Mouse (Mus musculus) left cerebral cortex, adult 8-10 months (tissue): ENCODE measurements around the gene Rin1. TPM values are rescaled to one million over a fixed set of nuclear protein-coding genes. Genes with fewer than 3 reads are reported as not detected.
A peak's percentile ranks its signal among the peaks of the same experiment; 100 is the strongest.
"Not testable (repeated sequence)": the region's sequence is repeated elsewhere in the genome, so short reads cannot be mapped to it uniquely, and the experiment has no call there.

ENCODE experiments used
- DNase-seq, 2 experiments: peaks; one replicate each; pipeline ENCODE4 v3.0.0; 2022; ENCODE audit warnings: low spot score in 2 of 2
- total RNA-seq, 4 experiments: library from RNA; stranded (reverse); gene quantifications; 2 replicates each; pipeline ENCODE4 v1.2.4; 2022

Gene Rin1
- 10 to 100 TPM; 72.9 to 88.1 (median 78.2) TPM for total RNA-seq

DNA sequence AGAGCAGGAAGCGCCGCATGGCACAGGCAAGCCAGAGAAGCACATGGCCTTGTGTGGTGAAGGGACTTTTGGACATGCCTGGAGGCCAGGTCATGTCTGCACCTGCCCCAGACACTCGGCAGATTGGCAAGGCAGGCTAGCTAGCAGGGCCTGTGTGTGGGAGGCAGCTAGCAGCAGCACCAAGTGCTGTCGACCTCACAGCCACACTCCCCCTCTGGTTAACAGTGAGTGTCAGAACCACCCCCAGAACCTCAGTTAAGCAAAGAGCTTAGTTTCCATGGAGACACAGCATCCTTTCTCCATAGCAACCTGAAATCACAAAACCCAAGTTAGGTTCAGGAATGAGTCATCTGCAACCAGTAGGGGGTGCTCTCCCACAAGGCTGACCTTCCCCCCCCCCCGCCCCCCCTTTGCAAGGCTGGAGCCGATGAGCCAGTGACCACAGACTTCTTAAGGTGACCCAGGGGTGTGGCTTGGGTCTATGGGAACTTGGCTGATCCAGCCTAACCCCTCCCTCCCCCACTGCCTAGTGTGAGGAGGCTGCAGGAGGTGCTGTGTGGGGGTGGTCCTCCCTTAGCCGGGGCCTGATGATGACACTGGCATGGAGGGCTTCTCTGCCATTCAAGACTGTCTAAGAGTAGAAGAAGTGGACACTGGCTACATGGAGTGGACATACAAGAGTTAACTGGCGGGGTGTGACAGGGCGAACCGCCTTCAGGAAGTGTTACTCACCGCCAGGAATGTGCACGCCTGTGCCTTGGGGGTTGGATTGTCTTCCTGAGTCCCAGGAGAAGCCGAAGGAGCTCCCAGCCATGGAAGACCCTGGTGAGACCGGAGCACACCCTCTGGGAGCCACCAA lies at the start of gene Rin1:
Rin1 (plus strand) TSS at position 435 of the 859 bp plus-strand sequence.
- DNase-seq, result peak; percentile 64 to 90

DNA sequence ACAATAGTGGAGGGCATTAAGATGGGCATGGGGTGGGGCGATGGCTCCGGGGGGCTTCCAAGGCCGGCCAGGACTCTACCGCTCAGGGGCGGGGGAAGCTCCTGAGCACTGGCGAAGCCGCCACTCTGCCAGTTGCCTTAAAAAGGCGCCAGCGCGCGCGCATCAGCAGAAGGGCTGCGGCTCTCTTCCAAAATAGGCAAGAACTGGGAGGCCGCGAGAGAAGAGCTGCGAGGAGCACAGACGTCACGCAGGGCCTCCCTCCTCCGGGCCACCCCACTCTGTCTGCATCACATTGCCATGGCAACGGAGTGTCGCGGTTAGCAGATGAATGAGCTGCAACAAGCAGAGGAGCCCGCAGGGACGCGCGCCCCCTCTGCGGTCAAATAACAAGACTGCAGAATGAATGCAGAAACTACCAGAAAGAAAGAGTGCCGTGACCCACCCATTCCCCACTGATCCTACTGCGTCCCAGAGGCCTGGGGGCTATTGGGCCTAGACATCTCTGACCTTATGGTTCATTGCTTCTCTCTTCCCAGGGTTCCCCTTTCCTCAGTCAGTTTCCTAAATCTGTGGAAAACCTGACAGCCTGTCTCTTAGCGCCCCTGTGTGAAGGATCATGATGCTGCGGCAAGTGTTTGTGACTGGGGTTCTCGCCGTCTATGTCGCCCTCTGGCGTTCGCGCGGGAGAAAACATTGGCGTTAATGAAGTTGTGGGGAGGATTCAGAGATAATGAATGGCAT lies 48.4 kb upstream of the Rin1 start:
- peak; percentile 84 to 99 for DNase-seq

DNA sequence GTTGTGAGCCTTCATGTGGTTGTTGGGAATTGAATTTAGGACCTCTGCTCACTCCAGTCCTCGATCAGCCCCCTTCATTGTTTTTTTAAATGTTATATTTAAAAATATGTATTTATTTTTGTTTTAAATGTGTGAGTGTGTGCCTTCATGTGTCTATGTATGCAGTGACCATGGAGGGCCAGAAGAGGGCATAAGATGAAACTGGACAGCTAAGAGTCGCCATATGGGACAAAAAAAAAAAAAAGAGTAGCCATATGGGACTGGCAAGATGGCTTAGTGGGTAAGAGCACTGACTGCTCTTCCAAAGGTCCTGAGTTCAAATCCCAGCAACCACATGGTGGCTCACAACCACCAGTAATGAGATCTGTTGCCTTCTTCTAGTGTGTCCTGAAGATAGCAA lies 46.6 kb upstream of the Rin1 start:
- not testable (repeated sequence) for DNase-seq

DNA sequence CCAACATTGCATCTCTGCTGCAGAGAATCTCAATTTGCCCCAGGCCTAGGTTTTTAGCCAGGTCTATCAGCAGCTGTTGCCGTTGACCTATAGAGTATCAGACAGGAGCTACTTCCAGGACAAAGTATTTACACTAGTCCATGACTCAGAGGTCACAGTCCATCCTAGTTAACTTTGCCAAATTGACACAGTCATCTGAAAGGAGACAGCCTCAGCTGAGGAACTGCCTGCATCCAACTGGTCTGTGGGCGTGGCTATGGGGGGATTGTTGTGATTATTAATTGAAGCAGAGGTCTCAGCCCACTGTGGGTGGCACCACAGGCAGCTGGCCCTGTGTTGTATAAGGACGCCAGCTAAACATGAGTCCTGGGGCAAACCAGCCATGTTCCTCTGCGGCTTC lies 45.4 kb upstream of the Rin1 start:
- no peak for DNase-seq

DNA sequence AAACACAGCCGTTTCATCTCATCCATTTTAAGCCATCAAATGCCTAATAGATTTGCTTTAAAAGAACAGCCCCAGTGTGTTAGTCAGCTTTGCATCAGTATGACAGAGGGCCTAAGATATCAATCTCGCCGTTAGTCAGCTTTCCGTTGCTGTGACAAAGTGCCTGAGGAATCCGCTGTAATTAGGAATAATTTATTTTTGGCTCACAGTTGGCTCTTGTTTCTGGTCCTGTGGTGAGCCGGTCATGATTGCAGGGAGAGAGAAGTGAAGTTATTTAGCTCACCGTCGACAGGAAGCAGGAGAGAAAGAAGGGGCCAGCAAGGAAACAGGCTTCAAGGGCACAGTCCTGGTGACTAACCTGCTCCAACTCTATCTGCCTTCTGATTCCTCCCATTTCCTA lies 37.1 kb upstream of the Rin1 start:
- no peak for DNase-seq

DNA sequence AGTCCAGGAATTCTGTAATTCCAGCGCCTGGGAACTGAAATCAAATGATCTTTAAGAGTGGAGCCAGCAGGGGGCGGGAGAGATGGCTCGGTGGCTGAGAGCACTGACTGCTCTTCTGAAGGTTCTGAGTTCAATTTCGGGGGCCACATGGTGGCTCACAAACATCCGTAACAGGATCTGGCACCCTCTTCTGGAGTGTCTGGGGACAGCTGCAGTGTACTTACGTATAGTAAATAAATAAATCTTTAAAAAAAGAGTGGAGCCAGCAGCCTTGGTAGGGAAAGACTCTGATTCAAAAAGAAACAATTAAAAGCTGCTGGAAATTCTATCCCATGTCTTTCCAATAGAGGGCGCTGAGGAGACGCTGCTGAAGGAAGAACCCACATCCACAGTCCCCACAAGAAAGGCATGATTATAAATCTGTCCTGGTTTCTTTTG lies 35.3 kb upstream of the Rin1 start:
- no peak for DNase-seq

DNA sequence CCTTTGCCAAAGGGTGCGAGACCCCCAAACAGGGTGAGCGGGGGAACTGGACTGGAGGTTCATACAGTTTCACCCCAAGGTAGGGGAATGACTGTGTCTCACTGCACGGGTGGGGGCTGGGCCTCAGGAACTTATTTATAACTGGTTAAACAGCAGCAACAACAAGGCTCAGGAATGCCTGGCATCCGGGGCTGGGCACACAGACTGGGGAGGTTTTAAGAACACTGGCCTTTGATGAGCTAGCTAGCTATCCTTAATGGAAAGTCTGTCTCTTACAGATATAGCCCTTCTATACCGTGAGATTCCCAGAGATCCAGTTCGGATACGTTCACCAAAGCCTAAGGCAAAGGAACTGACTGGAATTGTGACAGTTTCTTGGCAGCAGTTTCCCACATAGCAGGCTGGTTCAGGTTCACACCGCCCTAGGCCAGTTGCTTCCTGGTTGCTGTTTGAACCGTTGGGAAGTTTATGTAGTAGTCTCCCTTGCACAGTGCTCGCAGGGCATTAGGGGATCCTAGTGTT lies 34.0 kb upstream of the Rin1 start:
- DNase-seq, result no peak

DNA sequence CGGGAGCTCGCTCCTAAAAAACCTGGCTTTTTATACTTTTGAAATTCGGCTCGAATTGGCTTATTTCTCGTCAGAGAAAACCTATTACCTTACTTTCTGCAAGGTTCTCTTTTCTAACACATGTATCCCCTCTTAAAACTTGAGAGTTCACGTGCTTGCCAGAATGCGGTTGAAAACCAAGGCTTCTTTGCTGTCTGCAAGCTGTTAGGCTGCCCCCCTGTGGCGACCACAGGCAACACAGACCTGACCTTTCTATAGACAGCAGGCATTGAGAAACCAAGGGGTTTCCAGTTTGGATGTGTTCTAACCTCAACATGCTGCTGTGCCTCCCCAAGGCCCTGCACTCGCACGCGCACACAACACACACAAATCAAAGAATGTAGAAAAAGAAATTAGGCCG lies 33.5 kb upstream of the Rin1 start:
- no peak for DNase-seq

DNA sequence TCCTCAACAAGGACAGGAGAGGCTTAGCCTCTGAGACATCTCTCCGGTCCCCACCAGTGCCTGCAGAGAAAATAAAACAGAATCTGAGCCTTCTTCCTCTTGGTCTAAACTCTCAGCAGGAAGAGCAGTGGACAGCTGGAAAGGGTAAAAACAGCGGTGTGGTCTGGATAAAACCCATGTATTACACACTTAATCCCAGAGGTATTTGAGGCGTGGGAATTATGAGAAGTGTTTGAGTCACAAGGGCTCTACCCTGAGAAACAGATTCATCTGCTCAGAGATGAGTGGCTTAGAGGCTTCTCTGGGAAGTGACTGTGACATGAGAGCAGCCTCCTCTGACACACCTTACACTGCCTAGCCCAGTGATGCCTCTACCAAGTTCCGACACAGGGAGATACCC lies 32.7 kb upstream of the Rin1 start:
- no peak for DNase-seq

DNA sequence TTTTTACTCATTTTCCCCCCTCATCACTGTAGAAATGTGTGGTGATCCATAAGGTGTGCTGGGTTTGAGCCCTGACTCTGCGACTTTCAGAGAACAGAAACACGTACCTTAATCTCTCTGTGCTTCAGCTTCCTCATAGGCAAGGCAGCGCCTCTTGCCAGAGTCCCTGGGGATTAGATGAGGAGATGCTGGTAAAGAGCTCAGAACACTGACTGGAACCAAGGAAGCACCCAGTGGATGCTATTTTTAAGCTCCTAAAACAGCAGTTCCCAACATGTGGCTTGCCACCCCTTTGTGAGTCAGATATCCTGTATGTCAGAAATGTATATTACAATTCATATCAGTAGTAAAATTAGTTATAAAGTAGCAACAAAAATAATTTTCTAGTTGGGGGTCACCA lies 32.1 kb upstream of the Rin1 start:
- DNase-seq, result no peak

DNA sequence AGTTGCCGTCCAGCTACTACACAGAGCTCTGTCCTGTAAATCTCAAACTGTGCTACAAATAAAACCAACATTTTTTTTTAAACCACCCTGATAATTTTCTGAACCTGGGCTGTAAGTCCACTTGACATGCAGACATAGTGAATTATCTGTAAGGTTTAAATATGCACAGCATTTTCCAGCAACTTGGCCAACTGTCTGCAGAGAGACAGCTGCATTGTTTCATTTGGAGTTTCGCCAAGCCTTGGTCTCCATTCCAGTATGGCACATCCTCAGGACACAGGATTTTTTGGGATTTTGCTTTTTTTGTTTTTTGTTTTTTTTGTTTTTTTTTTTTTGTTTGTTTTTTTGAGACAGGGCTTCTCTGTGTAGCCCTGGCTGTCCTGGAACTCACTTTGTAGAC lies 28.9 kb upstream of the Rin1 start:
- no peak for DNase-seq

DNA sequence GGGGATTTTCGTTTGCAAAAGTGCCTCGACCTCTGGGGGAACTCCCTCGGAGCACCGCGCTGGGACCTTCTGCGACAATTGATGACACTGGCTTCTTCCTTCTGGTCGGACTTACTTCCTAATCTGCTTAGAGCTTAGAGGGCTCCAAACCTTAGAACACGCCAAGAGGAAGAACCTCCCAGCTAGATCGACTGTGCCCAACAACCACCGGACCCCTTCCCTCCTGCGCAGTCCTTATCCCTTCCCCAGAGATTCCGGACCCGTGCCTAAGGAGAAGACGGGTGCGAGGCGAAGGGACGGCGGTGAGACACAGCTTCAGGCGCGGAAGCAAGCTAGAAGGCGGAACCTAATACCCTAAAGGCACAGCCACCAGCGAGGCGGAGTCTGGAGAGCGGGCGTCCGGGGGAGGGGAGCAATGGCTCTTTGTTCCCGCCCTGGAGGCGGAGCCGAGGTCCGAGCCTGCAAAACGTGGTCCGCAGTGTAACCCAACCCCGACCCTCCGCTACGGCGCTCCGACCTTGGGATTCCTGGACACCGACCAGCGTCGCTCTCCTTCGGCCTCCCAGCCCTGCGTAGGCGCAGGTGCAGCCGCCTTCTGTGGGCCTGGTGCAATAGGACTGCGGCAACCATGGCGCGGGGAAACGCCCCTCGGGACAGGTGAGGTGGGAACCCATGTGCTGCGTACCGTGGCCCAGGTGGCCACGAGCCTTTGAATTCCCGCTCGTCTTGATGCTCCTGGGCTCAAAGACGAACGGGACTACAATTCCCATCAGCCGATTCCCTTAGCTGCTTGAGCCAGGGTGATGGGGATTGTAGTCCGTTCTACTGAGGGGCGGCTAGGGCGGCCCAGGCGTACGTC lies 26.4 kb upstream of the Rin1 start, which contains the start of gene Slc29a2:
Slc29a2 (plus strand) TSS at position 240 of the 859 bp plus-strand sequence.
- DNase-seq, result peak; percentile 72 to 86

DNA sequence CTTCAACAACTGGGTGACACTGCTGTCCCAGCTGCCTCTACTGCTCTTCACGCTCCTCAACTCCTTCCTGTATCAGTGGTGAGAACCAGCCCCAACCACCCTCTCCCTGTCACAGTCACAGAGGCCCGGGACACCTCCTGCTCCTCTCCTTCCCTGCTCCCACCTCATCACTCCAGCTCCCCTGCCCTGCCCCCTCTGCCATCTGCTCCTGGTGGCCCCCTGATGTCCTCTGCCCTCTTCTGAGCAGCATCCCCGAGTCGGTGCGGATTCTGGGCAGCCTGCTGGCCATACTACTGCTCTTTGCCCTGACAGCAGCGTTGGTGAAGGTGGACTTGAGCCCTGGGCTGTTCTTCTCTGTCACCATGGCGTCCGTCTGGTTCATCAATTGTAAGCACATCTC lies 24.2 kb upstream of the Rin1 start:
- no peak for DNase-seq

DNA sequence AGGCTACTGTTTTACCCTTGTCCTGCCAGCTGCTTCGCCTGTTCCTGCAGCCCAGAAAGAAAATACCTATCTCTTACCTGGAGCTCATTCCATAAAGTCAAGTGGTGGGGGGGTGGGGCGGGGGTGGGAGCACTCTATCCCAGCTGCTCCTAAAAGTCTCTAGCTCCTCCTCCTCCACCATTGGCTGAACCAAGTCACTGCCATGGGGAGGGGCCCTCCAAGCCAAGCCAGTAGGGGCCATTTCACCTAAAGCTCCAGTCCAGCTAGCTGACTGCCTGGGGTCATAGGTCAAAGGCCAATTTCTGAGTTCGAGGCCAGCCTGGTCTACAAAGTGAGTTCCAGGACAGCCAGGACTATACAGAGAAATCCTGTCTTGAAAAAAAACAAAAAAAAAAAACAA lies 17.6 kb upstream of the Rin1 start:
- no peak for DNase-seq

DNA sequence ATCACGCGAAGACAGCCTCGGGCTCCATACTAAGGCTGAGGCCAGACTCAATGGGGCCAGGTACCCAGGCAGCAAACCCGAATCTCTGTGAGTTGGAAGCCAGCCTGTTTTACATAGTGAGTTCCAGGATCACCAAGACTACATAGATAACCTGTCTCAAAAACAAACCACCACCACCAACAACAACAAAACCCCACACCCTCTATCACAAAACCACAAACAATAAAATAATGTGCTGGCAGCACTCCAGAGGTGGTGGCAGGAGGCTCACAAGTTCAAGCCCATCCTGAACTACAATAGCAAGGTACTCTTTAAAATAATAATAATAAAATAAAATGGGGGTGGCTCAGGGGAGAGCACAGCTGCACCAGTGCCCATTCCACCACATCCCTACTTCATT lies 13.7 kb upstream of the Rin1 start:
- DNase-seq, result no peak

DNA sequence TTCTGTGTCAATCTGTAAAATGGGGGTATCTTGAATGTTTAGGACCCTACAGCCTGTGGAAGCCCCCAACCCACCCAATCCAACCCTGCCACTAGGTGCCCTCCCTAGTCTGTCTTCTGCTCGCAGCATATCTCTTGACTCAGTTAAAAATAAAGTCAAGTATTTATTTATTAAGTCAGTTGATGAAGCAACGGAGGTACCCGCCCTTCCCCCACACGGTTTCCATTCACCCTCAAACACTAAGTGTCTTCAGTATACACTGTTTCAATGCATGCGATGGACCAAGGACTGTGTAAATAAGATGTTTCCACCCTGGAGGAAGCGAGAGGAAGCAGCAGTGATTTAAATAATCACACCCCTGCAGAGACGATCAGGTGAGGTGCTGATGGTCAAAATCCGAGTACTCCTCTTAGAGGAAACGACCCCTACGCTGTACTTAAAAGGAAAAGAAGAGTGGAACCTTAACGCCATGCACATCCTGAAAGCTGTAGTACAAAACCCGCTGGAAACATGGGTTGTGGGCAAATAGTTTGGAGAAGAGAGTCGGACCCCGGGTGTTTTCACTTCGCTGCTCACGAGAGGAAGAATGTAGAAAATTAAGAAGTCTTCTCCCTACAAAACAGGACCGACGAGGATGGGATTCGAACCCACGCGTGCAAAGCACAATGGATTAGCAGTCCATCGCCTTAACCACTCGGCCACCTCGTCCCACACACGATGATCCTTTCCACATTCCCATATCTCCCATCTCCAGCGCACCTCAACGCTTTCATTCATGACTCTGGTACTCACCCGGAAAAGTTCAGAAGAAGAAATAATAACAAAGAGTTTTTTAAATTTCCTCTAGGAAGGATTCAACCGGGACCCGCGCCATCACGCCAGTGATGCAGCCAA lies 12.4 kb upstream of the Rin1 start:
- DNase-seq, result peak in 1 of 2 experiments; percentile 95

DNA sequence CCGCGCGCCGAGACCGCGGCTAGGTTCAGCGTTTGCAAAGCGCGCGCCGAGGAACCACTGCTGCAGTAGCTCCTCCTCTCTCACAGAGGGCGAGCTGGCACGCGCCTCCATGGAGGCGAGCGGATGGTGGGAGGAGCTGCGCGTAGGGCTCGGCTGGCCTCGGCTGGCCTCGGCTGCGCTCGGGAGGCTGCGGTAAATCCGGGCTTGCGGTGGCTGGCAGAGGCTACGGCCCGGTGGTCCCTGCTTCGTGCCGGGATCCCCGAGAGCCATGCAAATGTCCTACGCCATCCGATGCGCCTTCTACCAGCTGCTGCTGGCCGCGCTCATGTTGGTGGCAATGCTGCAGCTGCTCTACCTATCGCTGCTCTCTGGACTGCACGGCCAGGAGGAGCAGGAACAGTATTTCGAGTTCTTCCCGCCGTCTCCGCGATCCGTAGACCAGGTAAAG lies 11.5 kb upstream of the Rin1 start, which contains the start of the genes B4gat1 and AC124502.3:
B4gat1 (plus strand) TSS at position 118 of the 448 bp plus-strand sequence.
AC124502.3 (plus strand) TSS at position 183 of the 448 bp plus-strand sequence.
- DNase-seq, result peak; percentile 70 to 89

DNA sequence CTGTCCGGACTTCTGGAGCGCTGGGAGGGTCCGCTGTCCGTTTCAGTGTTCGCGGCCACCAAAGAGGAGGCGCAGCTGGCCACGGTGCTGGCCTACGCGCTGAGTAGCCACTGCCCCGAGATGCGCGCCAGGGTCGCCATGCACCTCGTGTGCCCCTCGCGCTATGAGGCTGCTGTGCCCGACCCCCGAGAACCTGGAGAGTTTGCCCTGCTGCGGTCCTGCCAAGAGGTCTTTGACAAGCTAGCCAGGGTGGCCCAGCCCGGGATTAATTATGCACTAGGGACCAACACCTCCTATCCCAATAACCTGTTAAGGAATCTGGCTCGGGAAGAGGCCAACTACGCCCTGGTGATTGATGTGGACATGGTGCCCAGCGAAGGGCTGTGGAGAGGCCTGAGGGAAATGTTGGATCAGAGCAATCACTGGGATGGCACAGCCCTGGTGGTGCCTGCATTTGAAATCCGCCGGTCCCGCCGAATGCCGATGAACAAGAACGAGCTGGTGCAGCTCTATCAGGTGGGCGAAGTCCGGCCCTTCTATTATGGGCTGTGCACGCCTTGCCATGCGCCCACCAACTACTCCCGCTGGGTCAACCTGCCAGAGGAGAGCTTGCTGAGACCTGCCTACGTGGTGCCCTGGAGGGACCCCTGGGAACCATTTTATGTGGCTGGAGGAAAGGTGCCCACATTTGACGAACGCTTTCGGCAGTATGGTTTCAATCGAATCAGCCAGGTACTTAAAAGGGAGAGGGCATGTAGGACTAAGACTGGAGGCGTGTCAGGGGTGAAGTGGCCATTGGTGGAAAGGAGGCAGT lies 10.8 kb upstream of the Rin1 start:
- peak in 1 of 2 experiments; percentile 28 for DNase-seq
